Mouse (Mus musculus): ENCODE data around the gene Zfp433. TPM values are rescaled to one million over a fixed set of nuclear protein-coding genes. Genes with fewer than 3 reads are reported as not detected.
"Not testable (repeated sequence)": the region's sequence is repeated elsewhere in the genome, so short reads cannot be mapped to it uniquely, and the experiment has no call there.

Zfp433 gene
- 8.2 and 8.5 TPM in 2 replicates for polyA plus RNA-seq (2015; fragmentation: Nextera tagmentation; extraction: Ambion mirVana)

- H3K27me3 ChIP-seq (ENCODE audit: control insufficient read depth, insufficient read depth, low read length); H3K4me2 ChIP-seq (replicated peaks; ENCODE audit: low read depth); H3K36me3 ChIP-seq (ENCODE audit: control insufficient read depth, insufficient read depth, low read length); H3K4me1 ChIP-seq (replicated peaks; ENCODE audit: control insufficient read depth, insufficient read depth); DNase-seq (ENCODE audit: low spot score); H3K9me3 ChIP-seq (ENCODE audit: control insufficient read depth, low read length); H3K4me3 ChIP-seq (ENCODE audit: low read depth, low read length); H3K27ac ChIP-seq (replicated peaks); H3K9ac ChIP-seq (ENCODE audit: low read length): not testable (repeated sequence)
- no CpG with 5 or more reads among the region's 46 CpGs for WGBS
- peak; percentile 100 for ATAC-seq (ENCODE audit: low FRiP score, low TSS enrichment)
Measured at GRCm38 (mm10) chr10:81704531-81705301, at the start of gene Zfp433. TSS of gene Zfp433 (plus strand) at chr10:81704825.

GRCm38 (mm10) chr10:81655178-81655577 lies 49.4 kb upstream of the Zfp433 start:
- no peak overlapping the region for H3K4me2 ChIP-seq (replicated peaks; ENCODE audit: low read depth)
- H3K27ac ChIP-seq (replicated peaks) = no peak overlapping the region
- H3K4me1 ChIP-seq (replicated peaks; ENCODE audit: control insufficient read depth, insufficient read depth) = no peaks in the 10 kb centered on the region
- no peak overlapping the region for H3K9ac ChIP-seq (ENCODE audit: low read length)
- H3K9me3 ChIP-seq (ENCODE audit: control insufficient read depth, low read length) = peaks cover 15% of the 10 kb centered on the region
- no peak for DNase-seq (ENCODE audit: low spot score)
- H3K4me3 ChIP-seq (ENCODE audit: low read depth, low read length) = no peak overlapping the region
- no peaks in the 10 kb centered on the region for H3K27me3 ChIP-seq (ENCODE audit: control insufficient read depth, insufficient read depth, low read length)
- ATAC-seq (ENCODE audit: low FRiP score, low TSS enrichment) = no peak
- H3K36me3 ChIP-seq (ENCODE audit: control insufficient read depth, insufficient read depth, low read length) = peaks cover 3% of the 10 kb centered on the region; the same call in 1 of the 2 replicates
- no peak for TF ChIP-seq EP300 (optimal IDR thresholded peaks at IDR 0.05)
- no peak for TF ChIP-seq CTCF (IDR thresholded peaks at IDR 0.05; ENCODE audit: low read depth)
- 95% methylated on average over 10 of the region's 10 CpGs for WGBS

DNA sequence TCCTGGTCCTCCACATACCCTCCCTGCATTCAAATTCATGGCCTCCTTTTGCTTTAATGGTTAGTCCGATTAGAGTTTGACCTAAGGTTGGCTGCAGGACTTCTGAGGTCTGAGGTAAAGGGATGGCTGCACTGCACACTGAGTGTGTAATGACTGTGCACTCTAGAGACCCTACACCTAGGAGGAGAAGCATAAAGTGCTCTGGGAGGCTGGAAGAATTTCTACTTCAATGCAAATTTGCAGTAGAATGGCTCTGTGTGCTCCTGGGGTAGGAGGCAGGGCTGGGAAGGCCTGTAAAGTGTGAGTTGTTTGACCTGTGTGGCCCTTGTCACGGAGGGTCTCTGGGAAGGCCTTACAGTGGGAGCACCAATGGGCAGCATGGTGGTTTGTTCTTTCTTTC lies 48.5 kb upstream of the Zfp433 start:
- Histone ChIP-seq H3K27me3 (ENCODE audit: control insufficient read depth, insufficient read depth, low read length) (no peaks in the 10 kb centered on the region), H3K9me3 (ENCODE audit: control insufficient read depth, low read length) (peaks cover 15% of the 10 kb centered on the region), H3K4me2 (replicated peaks; ENCODE audit: low read depth) (no peak overlapping the region), H3K4me1 (replicated peaks; ENCODE audit: control insufficient read depth, insufficient read depth) (no peaks in the 10 kb centered on the region), H3K27ac (replicated peaks) (no peak overlapping the region), H3K36me3 (ENCODE audit: control insufficient read depth, insufficient read depth, low read length) (peaks cover 3% of the 10 kb centered on the region; the same call in 1 of the 2 replicates), H3K4me3 (ENCODE audit: low read depth, low read length) (no peak overlapping the region), H3K9ac (ENCODE audit: low read length) (no peak overlapping the region)
- WGBS = 97% methylated on average over 2 of the region's 2 CpGs
- DNase-seq (ENCODE audit: low spot score) = no peak
- TF ChIP-seq CTCF (IDR thresholded peaks at IDR 0.05; ENCODE audit: low read depth) = no peak
- no peak for TF ChIP-seq EP300 (optimal IDR thresholded peaks at IDR 0.05)
- ATAC-seq (ENCODE audit: low FRiP score, low TSS enrichment) = no peak

- not testable (repeated sequence) for H3K4me2 ChIP-seq (replicated peaks; ENCODE audit: low read depth); H3K27ac ChIP-seq (replicated peaks); H3K36me3 ChIP-seq (ENCODE audit: control insufficient read depth, insufficient read depth, low read length); H3K27me3 ChIP-seq (ENCODE audit: control insufficient read depth, insufficient read depth, low read length); H3K4me3 ChIP-seq (ENCODE audit: low read depth, low read length); H3K4me1 ChIP-seq (replicated peaks; ENCODE audit: control insufficient read depth, insufficient read depth); DNase-seq (ENCODE audit: low spot score); ATAC-seq (ENCODE audit: low FRiP score, low TSS enrichment); H3K9ac ChIP-seq (ENCODE audit: low read length); H3K9me3 ChIP-seq (ENCODE audit: control insufficient read depth, low read length)
- no CpG with 5 or more reads among the region's 18 CpGs for WGBS
Measured at GRCm38 (mm10) chr10:81687114-81687513, 17.5 kb upstream of the Zfp433 start.

DNA sequence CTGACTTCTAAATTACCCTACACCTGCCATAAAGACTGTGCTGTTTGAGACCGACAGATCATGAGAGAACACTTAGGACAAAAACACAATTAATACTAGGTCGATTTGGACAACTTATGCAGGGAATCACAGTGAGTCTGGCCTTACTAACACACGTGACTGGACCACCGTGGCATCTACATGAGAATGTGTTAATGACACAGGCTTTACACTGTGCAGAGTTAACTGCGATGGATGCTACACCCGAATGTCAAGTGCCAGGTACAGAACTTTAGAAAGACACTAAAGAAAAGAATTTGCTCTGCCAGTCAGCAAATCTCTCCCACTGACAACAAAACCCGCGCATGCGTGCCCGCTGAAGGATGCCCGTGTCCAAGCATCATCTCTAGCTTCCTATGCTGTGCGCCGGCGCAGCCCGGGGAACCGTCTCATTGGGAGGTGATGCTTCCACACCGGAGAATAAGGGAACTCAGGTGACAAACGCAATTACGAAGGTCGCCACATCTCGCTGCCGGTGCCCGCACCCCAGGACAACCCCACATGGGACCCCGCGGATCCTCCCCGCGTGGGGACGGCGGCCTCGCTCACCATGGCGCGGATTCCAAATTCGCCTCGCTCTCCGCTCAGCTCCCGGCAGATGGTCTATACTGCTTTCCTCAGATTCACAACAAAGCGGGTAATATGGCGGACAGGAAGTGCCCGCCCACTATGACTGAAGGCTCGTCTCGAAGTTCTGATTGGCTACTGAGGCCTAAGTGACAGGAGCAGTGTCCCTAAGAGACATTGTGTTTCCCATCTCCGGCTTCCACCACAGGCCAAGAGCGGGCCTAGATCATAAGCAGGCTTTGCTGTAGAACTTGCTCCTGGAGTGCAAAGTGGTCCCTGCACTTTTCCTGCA lies 66.1 kb downstream of the Zfp433 start, which contains the start of gene Gm3055:
Gm3055 (minus strand) TSS at position 656 of the 898 bp plus-strand sequence.
- not testable (repeated sequence) for H3K4me3 ChIP-seq (ENCODE audit: low read depth, low read length); H3K9me3 ChIP-seq (ENCODE audit: control insufficient read depth, low read length); DNase-seq (ENCODE audit: low spot score); H3K36me3 ChIP-seq (ENCODE audit: control insufficient read depth, insufficient read depth, low read length); H3K4me2 ChIP-seq (replicated peaks; ENCODE audit: low read depth); H3K9ac ChIP-seq (ENCODE audit: low read length); H3K27ac ChIP-seq (replicated peaks); H3K4me1 ChIP-seq (replicated peaks; ENCODE audit: control insufficient read depth, insufficient read depth); H3K27me3 ChIP-seq (ENCODE audit: control insufficient read depth, insufficient read depth, low read length)
- peak; percentile 94 for ATAC-seq (ENCODE audit: low FRiP score, low TSS enrichment)
- WGBS = no CpG with 5 or more reads among the region's 43 CpGs

DNA sequence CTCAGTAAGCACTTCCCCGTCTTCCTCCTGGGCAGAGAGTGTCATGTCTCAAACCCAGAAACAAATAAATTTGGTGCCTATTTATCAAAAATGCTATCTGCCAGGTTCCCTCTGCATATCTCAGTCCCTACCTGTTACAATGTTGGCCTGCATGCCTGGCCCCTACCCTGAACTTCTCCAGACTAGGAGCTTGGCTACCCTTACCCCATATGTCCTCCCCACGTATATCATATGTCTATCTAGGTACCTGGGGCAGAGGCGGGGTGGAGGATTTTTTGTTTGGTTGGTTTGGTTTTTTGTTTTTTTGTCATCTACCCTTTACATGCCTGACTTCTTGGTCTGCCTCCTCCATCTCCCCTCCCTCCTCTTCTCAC lies 66.8 kb downstream of the Zfp433 start:
- not testable (repeated sequence) for H3K4me3 ChIP-seq (ENCODE audit: low read depth, low read length); H3K36me3 ChIP-seq (ENCODE audit: control insufficient read depth, insufficient read depth, low read length); ATAC-seq (ENCODE audit: low FRiP score, low TSS enrichment); H3K9me3 ChIP-seq (ENCODE audit: control insufficient read depth, low read length); H3K4me1 ChIP-seq (replicated peaks; ENCODE audit: control insufficient read depth, insufficient read depth); H3K27me3 ChIP-seq (ENCODE audit: control insufficient read depth, insufficient read depth, low read length); H3K9ac ChIP-seq (ENCODE audit: low read length); DNase-seq (ENCODE audit: low spot score); H3K27ac ChIP-seq (replicated peaks); H3K4me2 ChIP-seq (replicated peaks; ENCODE audit: low read depth)
- no CpG with 5 or more reads among the region's 3 CpGs for WGBS

Other genes starting within 250 kb of the Zfp433 start
- 40.4 and 42.4 TPM in 2 replicates for gene Nfic, start 249.2 kb upstream of the Zfp433 start, polyA plus RNA-seq (2015; fragmentation: Nextera tagmentation; extraction: Ambion mirVana)
- 0.62 TPM in 2 replicates for gene Celf5, start 222.1 kb upstream of the Zfp433 start, polyA plus RNA-seq (2015; fragmentation: Nextera tagmentation; extraction: Ambion mirVana)
- 37.0 and 38.3 TPM in 2 replicates for gene Ncln, start 208.4 kb upstream of the Zfp433 start, polyA plus RNA-seq (2015; fragmentation: Nextera tagmentation; extraction: Ambion mirVana)
- 1.0 and 1.5 TPM in 2 replicates for gene S1pr4, start 204.7 kb upstream of the Zfp433 start, polyA plus RNA-seq (2015; fragmentation: Nextera tagmentation; extraction: Ambion mirVana)
- gene Gna15, start 180.6 kb upstream of the Zfp433 start, polyA plus RNA-seq (2015; fragmentation: Nextera tagmentation; extraction: Ambion mirVana) = 9.8 and 10.1 TPM in 2 replicates
- 62.5 and 70.7 TPM in 2 replicates for gene Gna11, start 159.6 kb upstream of the Zfp433 start, polyA plus RNA-seq (2015; fragmentation: Nextera tagmentation; extraction: Ambion mirVana)
- 429 and 495 TPM in 2 replicates for gene Aes, start 145.3 kb upstream of the Zfp433 start, polyA plus RNA-seq (2015; fragmentation: Nextera tagmentation; extraction: Ambion mirVana)
- 4.8 and 6.9 TPM in 2 replicates for gene Tle2, start 130.3 kb upstream of the Zfp433 start, polyA plus RNA-seq (2015; fragmentation: Nextera tagmentation; extraction: Ambion mirVana)
- gene Tle6, start 103.8 kb upstream of the Zfp433 start, polyA plus RNA-seq (2015; fragmentation: Nextera tagmentation; extraction: Ambion mirVana) = 7.6 and 8.9 TPM in 2 replicates
- 0.24 and 0.35 TPM in 2 replicates for gene BC025920, start 98.6 kb upstream of the Zfp433 start, polyA plus RNA-seq (2015; fragmentation: Nextera tagmentation; extraction: Ambion mirVana)
- gene Sirt6, start 77.0 kb upstream of the Zfp433 start, polyA plus RNA-seq (2015; fragmentation: Nextera tagmentation; extraction: Ambion mirVana) = 15.1 and 15.6 TPM in 2 replicates
- 3.3 and 5.3 TPM in 2 replicates for gene Ankrd24, start 76.3 kb upstream of the Zfp433 start, polyA plus RNA-seq (2015; fragmentation: Nextera tagmentation; extraction: Ambion mirVana)
- gene Gm10778, start 55.8 kb upstream of the Zfp433 start, polyA plus RNA-seq (2015; fragmentation: Nextera tagmentation; extraction: Ambion mirVana) = 2.4 TPM in 2 replicates
- gene Gm3055, start 66.3 kb downstream of the Zfp433 start, polyA plus RNA-seq (2015; fragmentation: Nextera tagmentation; extraction: Ambion mirVana) = 1.7 and 1.9 TPM in 2 replicates
- gene Gm4767, start 107.4 kb downstream of the Zfp433 start, polyA plus RNA-seq (2015; fragmentation: Nextera tagmentation; extraction: Ambion mirVana) = 1.4 and 1.6 TPM in 2 replicates
- 4.0 and 4.6 TPM in 2 replicates for gene Gm32687, start 159.1 kb downstream of the Zfp433 start, polyA plus RNA-seq (2015; fragmentation: Nextera tagmentation; extraction: Ambion mirVana)
- 0.68 and 0.89 TPM in 2 replicates for gene Zfp781, start 225.7 kb downstream of the Zfp433 start, polyA plus RNA-seq (2015; fragmentation: Nextera tagmentation; extraction: Ambion mirVana)

Data from stomach, postnatal 0 days (tissue).